Mouse (Mus musculus) embryo, embryonic 9.5 days (tissue): ENCODE data around the gene Kdm6b.
A peak's percentile ranks its signal among the peaks of the same experiment; 100 is the strongest.

ENCODE experiments used
- DNase-seq: peaks from one replicate; pipeline ENCODE4 v3.0.0-alpha.2; 2017; ENCODE audit errors: extremely low spot score

Gene Kdm6b

GRCm38 (mm10) chr11:69413221-69414181 is at the start of gene Kdm6b:
Kdm6b (minus strand) TSS chr11:69413675.
- DNase-seq = peak; percentile 63

DNA sequence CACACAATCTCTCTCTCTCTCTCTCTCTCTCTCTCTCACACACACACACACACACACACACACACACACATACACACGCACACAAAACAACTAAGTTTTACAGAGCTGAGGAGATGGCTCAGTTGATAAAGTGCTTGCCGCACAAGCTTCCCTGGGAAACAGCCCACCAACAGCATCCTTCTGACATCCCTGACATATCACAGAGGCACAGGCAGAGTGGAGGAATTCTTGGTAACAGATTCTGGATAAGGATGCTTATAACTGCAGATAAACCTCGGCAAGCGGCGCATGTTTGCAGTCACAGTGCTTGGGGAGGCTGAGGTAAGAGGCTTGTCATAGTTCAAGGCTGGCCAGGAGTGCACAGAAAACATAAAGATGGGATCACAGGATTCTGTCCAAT is 48.1 kb upstream of the Kdm6b start:
- DNase-seq = no peak

GRCm38 (mm10) chr11:69459883-69460282 is 46.4 kb upstream of the Kdm6b start:
- DNase-seq = no peak

DNA sequence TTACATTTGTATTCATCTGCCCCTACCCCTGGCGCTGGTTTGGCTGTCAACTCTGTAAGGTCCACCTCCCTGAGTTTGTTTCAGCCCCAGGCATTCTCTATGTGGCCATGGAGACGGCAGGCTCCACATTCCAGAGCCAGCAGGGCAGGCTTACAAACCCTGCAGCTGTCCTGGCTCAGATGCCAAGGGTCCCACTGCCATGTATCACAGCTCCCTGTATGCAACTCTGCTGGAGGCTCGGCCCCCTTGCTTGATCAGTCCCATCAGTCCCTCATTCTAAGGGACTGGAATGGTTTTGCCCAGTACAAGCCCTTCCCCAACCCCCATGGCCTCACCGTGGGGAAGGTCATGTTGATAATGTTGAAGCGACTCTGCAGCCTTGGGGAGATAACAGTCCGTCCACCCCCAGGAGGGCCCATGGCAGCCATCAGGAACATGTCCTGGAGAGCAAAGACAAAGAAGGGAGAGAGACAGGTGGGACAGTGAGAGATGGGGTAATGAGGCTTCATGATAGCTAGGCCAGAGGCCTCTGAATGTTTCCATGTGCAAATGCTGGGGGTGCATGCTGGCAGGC is 43.6 kb upstream of the Kdm6b start:
- DNase-seq = peak; percentile 54

DNA sequence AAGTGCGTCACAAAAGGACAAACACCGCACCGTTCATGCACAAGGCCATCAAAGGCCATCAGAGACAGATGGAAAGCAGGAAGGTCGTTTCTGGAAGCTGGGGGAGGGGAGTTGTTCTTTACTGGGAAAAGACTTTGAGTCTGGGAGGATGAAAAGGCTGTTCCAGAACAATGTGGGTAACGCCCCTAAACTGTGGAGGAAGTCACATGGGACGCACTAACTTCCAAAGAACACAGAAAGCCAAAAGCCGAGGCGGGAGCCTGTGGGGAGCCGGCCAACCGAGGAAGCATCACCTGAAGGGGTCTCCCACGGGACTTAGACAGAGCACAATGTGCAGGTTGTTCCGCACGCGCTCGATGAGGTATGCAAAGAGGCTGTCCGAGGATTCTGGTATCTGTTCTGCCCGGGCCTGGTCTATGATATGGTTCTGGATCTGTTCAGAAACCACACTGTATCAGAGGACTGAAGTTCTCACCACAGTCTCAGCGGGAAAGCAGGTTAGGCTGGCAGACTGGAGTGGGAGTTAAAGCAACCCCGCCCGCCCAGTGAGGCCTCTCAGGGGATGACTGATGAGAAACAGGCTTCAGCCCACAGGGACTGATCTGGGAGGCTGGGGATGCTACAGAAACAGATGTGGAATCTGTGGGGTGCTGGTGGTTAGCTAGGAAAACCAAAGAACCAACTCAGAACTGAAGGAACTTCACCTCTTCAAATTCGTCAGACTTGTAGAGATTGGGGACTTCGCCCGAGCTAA is 38.8 kb upstream of the Kdm6b start:
- DNase-seq = peak; percentile 39

DNA sequence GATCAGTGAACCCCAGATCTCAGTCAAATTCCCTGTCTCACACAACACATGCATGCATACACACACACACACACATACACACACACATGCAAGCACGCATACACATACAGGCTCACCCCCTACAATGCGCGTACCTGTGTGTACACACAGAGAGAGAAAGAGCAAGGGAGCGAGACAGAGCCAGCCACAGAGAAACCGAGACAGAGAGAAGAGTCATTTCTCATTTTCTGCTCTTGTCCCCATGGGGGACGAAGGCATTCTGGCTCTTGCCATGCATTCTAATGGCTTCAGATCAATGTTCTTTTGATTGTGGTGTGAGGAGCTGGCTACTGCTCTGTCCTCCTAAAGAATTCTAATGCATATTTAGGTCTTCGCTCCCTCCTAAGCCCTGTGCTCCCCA is 33.8 kb upstream of the Kdm6b start:
- no peak for DNase-seq

DNA sequence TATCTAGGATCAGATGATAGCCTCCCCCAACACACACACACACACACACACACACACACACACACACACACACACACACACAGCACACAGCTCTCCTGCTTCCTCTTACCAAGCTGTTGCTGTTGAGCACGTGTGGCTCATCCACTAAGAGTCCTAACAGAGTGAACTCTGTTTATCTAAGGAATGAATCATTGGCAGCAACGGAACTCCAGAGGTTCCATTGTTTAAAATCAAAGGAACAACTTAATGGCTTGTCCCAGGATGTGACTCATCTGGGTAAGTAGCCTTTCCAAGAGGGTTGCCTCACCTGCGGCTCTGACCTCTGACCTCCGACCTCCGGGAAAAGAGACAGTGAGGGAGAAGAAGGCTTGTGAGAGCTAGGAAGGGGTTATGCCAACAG is 29.9 kb upstream of the Kdm6b start:
- peak; percentile 28 for DNase-seq

DNA sequence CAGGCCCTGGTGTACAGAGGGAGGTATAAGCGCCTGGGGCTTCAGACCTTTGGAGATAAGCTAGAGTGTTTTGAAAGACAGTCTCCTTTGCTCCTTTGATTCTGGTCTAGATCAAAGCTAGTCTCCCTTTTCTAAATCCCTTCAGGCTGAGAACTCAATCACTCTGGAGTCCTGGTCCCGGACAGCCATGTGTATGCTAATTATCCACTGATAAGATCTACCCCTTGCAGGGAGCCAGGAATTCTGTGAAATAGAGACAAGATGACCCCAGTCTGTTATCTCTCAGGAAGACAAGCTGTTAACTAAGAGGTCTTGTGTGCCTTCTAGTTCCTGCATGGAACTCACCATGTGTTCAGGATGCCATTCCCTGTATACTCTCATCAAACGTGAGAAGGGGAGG is 23.8 kb upstream of the Kdm6b start:
- DNase-seq = no peak

DNA sequence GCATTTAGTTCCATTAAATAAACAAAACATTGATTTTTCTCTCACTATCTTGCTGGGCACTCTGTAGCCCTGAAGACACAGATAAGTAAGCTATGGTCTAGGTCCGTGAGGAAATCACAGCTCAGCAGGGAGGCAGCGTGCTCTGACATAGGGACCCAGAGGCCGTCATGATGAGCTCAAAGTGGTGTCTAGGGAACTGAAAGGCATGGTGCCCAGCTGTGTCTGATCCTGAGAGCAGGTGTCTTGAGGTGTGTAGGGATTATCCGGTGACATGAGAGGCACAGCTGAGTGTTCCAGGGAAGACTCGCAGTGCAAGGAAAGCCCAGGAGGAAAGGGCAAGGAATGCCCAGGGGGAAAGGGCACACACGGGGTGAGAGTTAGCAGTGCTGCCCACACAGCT is 19.7 kb upstream of the Kdm6b start:
- no peak for DNase-seq

GRCm38 (mm10) chr11:69432640-69432982 is 19.1 kb upstream of the Kdm6b start:
- DNase-seq = no peak

GRCm38 (mm10) chr11:69431829-69432639 is 18.6 kb upstream of the Kdm6b start:
- peak; percentile 70 for DNase-seq

DNA sequence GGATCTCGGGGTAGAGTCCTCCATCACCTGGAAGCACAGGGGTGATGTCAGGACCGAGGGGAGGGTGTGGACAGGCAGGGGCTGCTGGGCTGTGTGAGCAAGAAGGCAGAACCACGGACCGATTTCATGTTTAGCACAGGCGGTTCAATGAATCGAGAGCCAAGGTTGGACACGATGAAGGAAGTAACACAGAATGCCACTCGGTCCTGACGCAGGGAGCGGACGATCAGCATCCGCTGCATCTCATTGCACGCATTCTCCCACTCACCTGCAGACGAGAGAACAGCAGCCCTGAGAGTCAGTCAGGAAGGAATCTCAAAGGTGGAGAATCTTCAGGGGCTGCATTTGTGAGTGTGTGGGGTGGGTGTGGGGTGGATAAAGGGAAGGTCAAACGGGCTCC is 17.2 kb upstream of the Kdm6b start:
- no peak for DNase-seq

GRCm38 (mm10) chr11:69429313-69429712 is 15.8 kb upstream of the Kdm6b start:
- no peak for DNase-seq

DNA sequence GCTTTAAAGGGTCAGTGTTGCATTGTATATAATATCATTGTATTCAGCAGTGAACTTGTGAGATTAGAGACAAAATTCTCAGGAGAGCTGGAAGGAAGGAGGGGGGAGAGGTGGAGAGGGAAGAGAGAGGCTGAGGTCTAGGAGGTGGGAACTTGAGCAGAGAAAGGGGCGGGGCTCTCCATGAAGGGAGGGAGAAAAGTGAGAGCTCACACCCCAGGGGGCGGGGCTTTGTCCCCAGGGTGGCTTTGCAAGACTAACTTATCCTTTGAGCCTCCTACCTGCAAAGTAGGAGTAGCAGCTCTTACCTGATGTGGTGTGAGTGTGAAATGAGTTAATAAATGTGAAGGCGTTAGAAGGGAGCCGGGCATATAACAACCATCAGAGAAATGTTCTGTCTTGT is 15.3 kb upstream of the Kdm6b start:
- DNase-seq = no peak

DNA sequence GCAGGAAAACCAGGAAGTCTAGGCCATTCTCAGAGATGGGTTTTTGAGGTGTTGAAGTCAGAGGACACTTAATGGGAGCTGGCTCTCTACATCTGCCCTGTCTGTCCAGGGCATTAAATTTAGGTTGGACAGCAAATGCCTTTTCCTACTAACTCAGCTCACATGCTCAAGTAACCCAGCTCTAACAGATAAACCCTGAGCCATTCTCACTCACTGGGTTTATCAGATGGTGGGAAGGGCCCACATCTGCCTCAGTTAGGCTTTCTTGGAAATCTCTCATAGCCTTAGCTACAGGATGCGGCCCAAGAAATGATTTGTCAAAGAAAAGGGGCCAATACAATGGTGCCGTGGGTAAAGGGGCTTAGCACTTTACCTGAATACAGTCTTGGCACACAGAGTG is 12.8 kb upstream of the Kdm6b start:
- DNase-seq = no peak

DNA sequence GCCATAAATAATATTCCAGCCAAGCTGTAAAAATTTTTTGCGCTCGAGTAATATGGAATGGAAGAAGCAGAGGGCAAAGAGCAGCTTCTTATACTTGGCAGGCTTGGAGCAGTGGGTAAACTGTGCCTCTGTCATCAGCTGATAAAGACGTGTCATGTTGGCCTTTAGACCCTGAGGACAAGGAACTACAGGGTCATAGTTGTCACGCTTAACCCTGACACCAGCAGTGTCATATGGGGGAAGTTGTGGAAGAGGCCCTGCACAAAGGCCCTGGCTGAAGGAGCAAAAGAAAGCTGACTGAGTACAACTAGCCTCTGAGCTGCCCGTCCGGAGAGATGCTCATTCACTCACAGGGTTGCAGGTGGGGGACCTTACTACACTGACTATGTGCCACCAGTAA is 10.4 kb upstream of the Kdm6b start:
- no peak for DNase-seq

DNA sequence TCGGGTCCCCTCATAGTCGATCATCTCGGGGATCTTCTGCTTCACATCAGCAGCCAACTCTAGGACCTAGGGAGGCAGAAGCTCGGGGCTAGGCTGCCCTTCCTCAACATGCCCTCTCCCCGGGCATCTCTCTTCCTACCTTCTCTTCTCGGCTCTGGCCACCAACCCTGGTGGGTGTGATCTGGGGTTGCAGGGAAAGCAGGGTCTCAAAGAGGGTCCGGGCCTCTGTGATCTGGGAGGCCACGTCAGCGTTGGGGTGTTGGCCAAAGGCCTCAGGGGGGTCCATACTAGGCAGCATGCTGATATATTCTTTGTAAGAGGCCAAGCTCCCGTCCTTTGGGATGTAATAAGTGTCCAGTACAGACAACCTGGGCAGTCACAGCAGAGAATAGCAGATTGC is 9.4 kb upstream of the Kdm6b start:
- DNase-seq = no peak

GRCm38 (mm10) chr11:69421131-69421977 is 7.9 kb upstream of the Kdm6b start:
- DNase-seq = no peak

DNA sequence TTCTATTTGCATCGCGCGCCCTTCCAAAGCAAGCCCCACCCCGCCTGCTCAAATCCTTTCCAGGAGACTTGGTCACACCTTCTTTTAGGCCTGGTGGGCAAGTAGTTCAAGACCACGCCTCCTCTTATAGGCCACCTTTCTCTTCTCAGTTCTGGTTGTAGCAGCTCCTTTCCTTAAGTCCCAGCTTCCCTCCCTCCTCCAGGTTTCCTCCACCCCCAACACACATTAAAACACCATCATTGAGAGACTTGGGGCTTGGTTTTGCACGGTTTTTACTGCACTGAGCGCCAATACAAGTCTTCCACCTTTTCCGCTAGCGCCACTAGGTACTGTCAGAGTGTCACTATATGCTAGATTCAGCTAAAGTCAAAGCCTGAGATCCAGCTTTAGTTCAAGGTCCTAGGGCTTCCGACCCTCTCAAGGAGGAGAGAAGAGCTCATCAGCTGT is 7.1 kb upstream of the Kdm6b start:
- DNase-seq = no peak

GRCm38 (mm10) chr11:69419813-69420553 is 6.5 kb upstream of the Kdm6b start:
- DNase-seq = peak; percentile 77
